Mouse (Mus musculus): ENCODE data around the gene Myoc. TPM values are rescaled to one million over a fixed set of nuclear protein-coding genes. Genes with fewer than 3 reads are reported as not detected.

Myoc gene
- polyA plus RNA-seq, 1 experiment from 2014 or later = not detected

GRCm38 (mm10) chr1:162639861-162640260, 906 bp downstream of the Myoc start:
- Histone ChIP-seq H3K27ac (no peak overlapping the region), H3K36me3 (replicated peaks; ENCODE audit: control insufficient read depth, insufficient read depth) (no peaks in the 10 kb centered on the region), H3K4me3 (replicated peaks; ENCODE audit: low read length) (no peak overlapping the region), H3K9ac (no peak overlapping the region), H3K4me1 (replicated peaks; ENCODE audit: control insufficient read depth, insufficient read depth, low read length) (no peaks in the 10 kb centered on the region), H3K27me3 (ENCODE audit: control insufficient read depth, insufficient read depth, low read length) (no peaks in the 10 kb centered on the region), H3K9me3 (ENCODE audit: control insufficient read depth, low read length) (no peaks in the 10 kb centered on the region), H3K4me2 (replicated peaks) (no peak overlapping the region)
- WGBS = 70% methylated on average over 1 of the region's 1 CpGs
- ATAC-seq (ENCODE audit: low FRiP score) (no peak), DNase-seq (ENCODE audit: low spot score) (no peak)

DNA sequence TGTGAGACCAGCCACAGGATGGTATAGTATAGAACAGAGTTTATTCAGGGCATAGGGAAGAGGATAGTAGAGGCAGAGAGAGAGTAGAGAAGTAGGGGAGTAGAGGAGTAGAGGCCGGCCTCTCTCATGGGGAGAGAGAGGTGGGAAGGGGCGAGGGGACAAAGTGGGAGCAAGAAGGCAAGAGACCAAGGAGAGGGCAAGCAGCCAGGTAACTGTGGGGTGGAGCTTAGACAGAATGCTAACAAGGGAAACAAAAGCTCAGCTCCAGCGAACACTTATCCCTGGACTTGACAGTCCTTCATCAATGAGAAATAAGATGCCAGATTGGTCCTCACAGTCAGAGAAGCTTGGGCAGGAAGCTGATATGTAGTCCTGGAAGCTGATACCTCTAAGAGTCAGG, 3.6 kb downstream of the Myoc start:
- H3K9me3 ChIP-seq (ENCODE audit: control insufficient read depth, low read length) = no peaks in the 10 kb centered on the region
- WGBS = 65% methylated on average over 3 of the region's 3 CpGs
- H3K27me3 ChIP-seq (ENCODE audit: control insufficient read depth, insufficient read depth, low read length) = no peaks in the 10 kb centered on the region
- no peak overlapping the region for H3K27ac ChIP-seq
- no peak for DNase-seq (ENCODE audit: low spot score)
- ATAC-seq (ENCODE audit: low FRiP score) = no peak
- H3K4me2 ChIP-seq (replicated peaks) = no peak overlapping the region
- H3K36me3 ChIP-seq (replicated peaks; ENCODE audit: control insufficient read depth, insufficient read depth) = no peaks in the 10 kb centered on the region
- no peak overlapping the region for H3K4me3 ChIP-seq (replicated peaks; ENCODE audit: low read length)
- H3K4me1 ChIP-seq (replicated peaks; ENCODE audit: control insufficient read depth, insufficient read depth, low read length) = no peaks in the 10 kb centered on the region
- no peak overlapping the region for H3K9ac ChIP-seq

- Histone ChIP-seq H3K9me3 (ENCODE audit: control insufficient read depth, low read length) (no peaks in the 10 kb centered on the region), H3K4me2 (replicated peaks) (no peak overlapping the region), H3K4me3 (replicated peaks; ENCODE audit: low read length) (no peak overlapping the region), H3K36me3 (replicated peaks; ENCODE audit: control insufficient read depth, insufficient read depth) (no peaks in the 10 kb centered on the region), H3K27me3 (ENCODE audit: control insufficient read depth, insufficient read depth, low read length) (no peaks in the 10 kb centered on the region), H3K27ac (no peak overlapping the region), H3K9ac (no peak overlapping the region), H3K4me1 (replicated peaks; ENCODE audit: control insufficient read depth, insufficient read depth, low read length) (no peaks in the 10 kb centered on the region)
- ATAC-seq (ENCODE audit: low FRiP score) = 0 out of 2 replicates have a peak, but pooled peaks have one; percentile 35
- peak; percentile 44 for DNase-seq (ENCODE audit: low spot score)
- WGBS = 45% methylated on average over 4 of the region's 4 CpGs
Measured at GRCm38 (mm10) chr1:162643752-162644151, 4.8 kb downstream of the Myoc start.

DNA sequence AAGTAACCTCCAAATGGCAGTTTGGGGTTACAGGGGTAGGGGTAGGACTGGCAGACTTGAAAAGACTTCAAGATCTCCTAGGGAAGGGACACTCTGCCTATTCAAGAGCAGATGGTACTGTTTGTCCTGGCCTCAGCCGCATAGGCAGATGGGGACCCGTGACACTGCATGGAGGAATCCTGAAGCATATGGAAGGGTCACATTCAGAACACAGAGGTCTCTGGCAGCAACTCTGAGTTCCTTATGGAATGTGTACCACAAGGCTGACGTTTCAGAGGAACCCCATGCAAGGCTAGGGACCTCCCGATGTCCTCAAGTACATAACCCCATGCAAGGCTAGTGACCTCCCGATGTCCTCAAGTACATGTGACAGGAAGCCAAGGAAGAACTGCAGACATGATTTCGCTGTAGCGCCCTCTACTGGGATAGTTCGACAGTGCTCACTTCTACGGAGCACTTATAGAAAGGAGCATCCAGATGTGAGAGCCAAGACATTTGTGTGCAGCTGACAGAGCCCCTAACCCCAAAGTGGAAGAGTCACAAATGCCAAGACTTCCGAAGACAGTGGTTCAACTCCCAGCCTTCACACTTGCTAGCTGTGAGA, 7.2 kb downstream of the Myoc start:
- no peaks in the 10 kb centered on the region for H3K27me3 ChIP-seq (ENCODE audit: control insufficient read depth, insufficient read depth, low read length)
- no peak overlapping the region for H3K27ac ChIP-seq
- H3K4me1 ChIP-seq (replicated peaks; ENCODE audit: control insufficient read depth, insufficient read depth, low read length) = no peaks in the 10 kb centered on the region
- H3K9ac ChIP-seq = no peak overlapping the region
- 79% methylated on average over 10 of the region's 10 CpGs for WGBS
- H3K4me3 ChIP-seq (replicated peaks; ENCODE audit: low read length) = no peak overlapping the region
- no peak overlapping the region for H3K4me2 ChIP-seq (replicated peaks)
- H3K9me3 ChIP-seq (ENCODE audit: control insufficient read depth, low read length) = no peaks in the 10 kb centered on the region
- H3K36me3 ChIP-seq (replicated peaks; ENCODE audit: control insufficient read depth, insufficient read depth) = no peaks in the 10 kb centered on the region
- ATAC-seq (ENCODE audit: low FRiP score) = no peak
- no peak for DNase-seq (ENCODE audit: low spot score)

- no peak for ATAC-seq (ENCODE audit: low FRiP score)
- no peak overlapping the region for H3K4me3 ChIP-seq (replicated peaks; ENCODE audit: low read length)
- 94% methylated on average over 14 of the region's 14 CpGs for WGBS
- no peak overlapping the region for H3K27ac ChIP-seq
- no peaks in the 10 kb centered on the region for H3K36me3 ChIP-seq (replicated peaks; ENCODE audit: control insufficient read depth, insufficient read depth)
- H3K27me3 ChIP-seq (ENCODE audit: control insufficient read depth, insufficient read depth, low read length) = no peaks in the 10 kb centered on the region
- DNase-seq (ENCODE audit: low spot score) = no peak
- no peaks in the 10 kb centered on the region for H3K4me1 ChIP-seq (replicated peaks; ENCODE audit: control insufficient read depth, insufficient read depth, low read length)
- no peak overlapping the region for H3K9ac ChIP-seq
- H3K9me3 ChIP-seq (ENCODE audit: control insufficient read depth, low read length) = no peaks in the 10 kb centered on the region
- no peak overlapping the region for H3K4me2 ChIP-seq (replicated peaks)
Measured at GRCm38 (mm10) chr1:162648416-162648815, 9.5 kb downstream of the Myoc start.

GRCm38 (mm10) chr1:162658119-162658518, 19.2 kb downstream of the Myoc start, which contains the start of gene Myocos:
Gene Myocos (minus strand): TSS chr1:162658219.
- WGBS = 93% methylated on average over 7 of the region's 7 CpGs
- H3K4me1 ChIP-seq (replicated peaks; ENCODE audit: control insufficient read depth, insufficient read depth, low read length) = no peaks in the 10 kb centered on the region
- ATAC-seq (ENCODE audit: low FRiP score) (no peak), DNase-seq (ENCODE audit: low spot score) (no peak)
- H3K4me3 ChIP-seq (replicated peaks; ENCODE audit: low read length) = no peak within 1 kb of the TSS
- H3K9me3 ChIP-seq (ENCODE audit: control insufficient read depth, low read length) = no peaks in the 10 kb centered on the region
- no peak within 1 kb of the TSS for H3K9ac ChIP-seq
- no peaks in the 10 kb centered on the region for H3K36me3 ChIP-seq (replicated peaks; ENCODE audit: control insufficient read depth, insufficient read depth)
- no peaks in the 10 kb centered on the region for H3K27me3 ChIP-seq (ENCODE audit: control insufficient read depth, insufficient read depth, low read length)
- no peak within 1 kb of the TSS for H3K4me2 ChIP-seq (replicated peaks)
- H3K27ac ChIP-seq = no peak within 1 kb of the TSS

DNA sequence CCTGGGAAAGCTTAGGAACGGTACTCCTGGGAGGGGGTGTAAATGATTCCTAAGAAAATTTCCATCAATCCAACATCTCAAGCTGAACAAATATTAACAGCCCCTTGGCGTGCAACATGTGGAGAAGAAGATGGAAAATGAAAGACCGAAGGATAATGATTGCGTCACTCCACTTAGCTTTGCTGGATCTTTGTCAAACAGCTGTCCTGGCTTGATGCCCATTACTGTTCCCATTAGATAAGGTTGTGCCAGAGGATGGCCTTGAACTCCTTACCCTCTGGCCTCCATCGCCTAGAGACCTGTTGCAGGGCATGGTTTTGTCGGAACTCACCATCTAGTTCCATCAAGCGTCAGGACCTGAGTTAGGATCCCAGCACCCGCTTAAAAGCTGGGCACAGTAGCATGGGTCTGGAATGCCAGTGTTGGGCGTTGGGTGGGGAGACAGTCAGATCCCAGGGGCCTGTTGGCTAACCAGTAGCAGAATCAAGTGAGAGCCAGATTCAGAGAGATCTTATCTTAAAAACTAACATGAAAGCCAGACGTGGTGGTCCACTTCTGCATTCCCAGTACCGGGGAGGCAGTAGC, 21.4 kb downstream of the Myoc start:
- 91% methylated on average over 11 of the region's 11 CpGs for WGBS
- Histone ChIP-seq H3K36me3 (replicated peaks; ENCODE audit: control insufficient read depth, insufficient read depth) (no peaks in the 10 kb centered on the region), H3K27ac (no peak overlapping the region), H3K4me3 (replicated peaks; ENCODE audit: low read length) (no peak overlapping the region), H3K27me3 (ENCODE audit: control insufficient read depth, insufficient read depth, low read length) (no peaks in the 10 kb centered on the region), H3K4me2 (replicated peaks) (no peak overlapping the region), H3K9me3 (ENCODE audit: control insufficient read depth, low read length) (no peaks in the 10 kb centered on the region), H3K9ac (no peak overlapping the region), H3K4me1 (replicated peaks; ENCODE audit: control insufficient read depth, insufficient read depth, low read length) (no peaks in the 10 kb centered on the region; the same call in 1 of the 2 replicates)
- no peak for DNase-seq (ENCODE audit: low spot score)
- ATAC-seq (ENCODE audit: low FRiP score) = no peak

DNA sequence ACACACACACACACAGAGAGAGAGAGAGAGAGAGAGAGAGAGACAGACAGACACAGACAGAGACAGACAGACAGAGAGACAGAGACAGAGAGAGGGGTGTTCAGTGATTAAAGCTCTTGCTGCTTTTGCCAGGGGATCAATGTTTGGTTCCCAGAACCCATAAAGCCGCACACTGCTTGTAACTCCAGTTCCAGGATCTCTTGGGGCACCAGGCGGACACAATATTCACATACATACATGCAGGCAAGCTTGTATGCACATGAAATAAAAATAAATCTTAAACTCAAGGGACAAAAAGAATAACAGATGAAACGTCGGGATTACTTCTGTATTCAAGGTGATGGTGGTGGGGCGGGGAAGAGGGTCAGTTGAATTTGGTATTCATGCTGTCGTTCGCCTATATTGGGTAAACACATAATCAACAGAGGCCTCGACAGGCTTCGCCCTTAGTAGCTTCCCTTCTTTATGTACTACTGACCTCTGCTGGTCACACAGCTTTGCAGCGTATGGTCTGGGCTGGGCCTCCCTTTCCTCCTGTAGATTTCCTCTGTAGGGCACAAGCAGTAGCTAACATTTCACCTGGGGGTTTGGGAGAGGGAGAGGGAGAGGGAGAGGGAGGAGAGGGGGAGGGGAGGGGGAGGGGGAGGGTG, 26.0 kb downstream of the Myoc start:
- H3K9ac ChIP-seq = peak overlapping the region; percentile 40; the same call in 1 of the 2 replicates
- peaks cover 3% of the 10 kb centered on the region; the same call in 1 of the 2 replicates for H3K36me3 ChIP-seq (replicated peaks; ENCODE audit: control insufficient read depth, insufficient read depth)
- H3K4me1 ChIP-seq (replicated peaks; ENCODE audit: control insufficient read depth, insufficient read depth, low read length) = no peaks in the 10 kb centered on the region; the same call in 1 of the 2 replicates
- ATAC-seq (ENCODE audit: low FRiP score) = peak; percentile 98
- H3K4me2 ChIP-seq (replicated peaks) = peak overlapping the region; percentile 55
- H3K9me3 ChIP-seq (ENCODE audit: control insufficient read depth, low read length) = no peaks in the 10 kb centered on the region
- DNase-seq (ENCODE audit: low spot score) = peak; percentile 91
- no peaks in the 10 kb centered on the region for H3K27me3 ChIP-seq (ENCODE audit: control insufficient read depth, insufficient read depth, low read length)
- no peak overlapping the region for H3K27ac ChIP-seq
- 15% methylated on average over 10 of the region's 10 CpGs for WGBS
- H3K4me3 ChIP-seq (replicated peaks; ENCODE audit: low read length) = no peak overlapping the region

- Histone ChIP-seq H3K36me3 (replicated peaks; ENCODE audit: control insufficient read depth, insufficient read depth) (peaks cover 10% of the 10 kb centered on the region), H3K4me2 (replicated peaks) (peak overlapping the region; percentile 55), H3K4me1 (replicated peaks; ENCODE audit: control insufficient read depth, insufficient read depth, low read length) (no peaks in the 10 kb centered on the region; the same call in 1 of the 2 replicates), H3K9ac (peak overlapping the region; percentile 8; the same call in 1 of the 2 replicates), H3K27ac (no peak overlapping the region), H3K4me3 (replicated peaks; ENCODE audit: low read length) (peak overlapping the region; percentile 9; the same call in 1 of the 2 replicates), H3K9me3 (ENCODE audit: control insufficient read depth, low read length) (no peaks in the 10 kb centered on the region), H3K27me3 (ENCODE audit: control insufficient read depth, insufficient read depth, low read length) (no peaks in the 10 kb centered on the region)
- DNase-seq (ENCODE audit: low spot score) = no peak
- ATAC-seq (ENCODE audit: low FRiP score) = peak; percentile 75
- WGBS = 5% methylated on average over 11 of the region's 11 CpGs
Measured at GRCm38 (mm10) chr1:162665486-162666174, 26.7 kb downstream of the Myoc start.
